Mouse (Mus musculus) C2C12 (cell line): Measurements from ENCODE around the gene Rpl19.

ENCODE experiments used
- CEBPB ChIP-seq: IDR thresholded peaks from one replicate; pipeline ENCODE4 v1.6.1; 2011; ENCODE audit warnings: low read depth, mild to moderate bottlenecking, control low read depth, moderate library complexity
- CTCF ChIP-seq: IDR thresholded peaks from one replicate; pipeline ENCODE4 v1.5.1; 2011; ENCODE audit not compliant: control insufficient read depth, insufficient read depth, insufficient read length
- MAX ChIP-seq: IDR thresholded peaks from one replicate; pipeline ENCODE4 v1.6.1; 2011; ENCODE audit warnings: mild to moderate bottlenecking, control low read depth
- MYOG ChIP-seq: IDR thresholded peaks from one replicate; pipeline ENCODE4 v1.6.1; 2011; ENCODE audit not compliant: control insufficient read depth, insufficient read length; ENCODE audit errors: extremely low read depth
- USF1 ChIP-seq: IDR thresholded peaks from one replicate; pipeline ENCODE4 v1.6.1; 2011; ENCODE audit warnings: low read depth, mild to moderate bottlenecking, control low read depth, moderate library complexity

GRCm38 (mm10) chr11:98002627-98003026 is 23.9 kb upstream of the Rpl19 start:
- peak; percentile 65 for TF ChIP-seq CTCF
- TF ChIP-seq CEBPB = no peak
- no peak for TF ChIP-seq MAX
- TF ChIP-seq MYOG = no peak
- no peak for TF ChIP-seq USF1
